Mouse (Mus musculus) liver, embryonic 16.5 days (tissue): ENCODE measurements around the gene Arl1. TPM values are rescaled to one million over a fixed set of nuclear protein-coding genes. Genes with fewer than 3 reads are reported as not detected.
"Not testable (repeated sequence)": the region's sequence is repeated elsewhere in the genome, so short reads cannot be mapped to it uniquely, and the experiment has no call there.

Source experiments
- ATAC-seq: fragments of 200-750 bp; cut with Nextera tagmentation; 2 replicates; pipeline ENCODE4 v1.8.0; 2017; ENCODE audit warnings: low read depth, mild to moderate bottlenecking, moderate number of reproducible peaks, moderate library complexity
- H3K27ac ChIP-seq: fragments of 300-500 bp; sonication (generic); 2 replicates; pipeline ENCODE4 v1.5.1; 2014; ENCODE audit warnings: mild to moderate bottlenecking, low read length
- H3K27me3 ChIP-seq: fragments of 300-500 bp; sonication (generic); 2 replicates; pipeline ENCODE4 v1.6.1; 2014; ENCODE audit warnings: low read depth, low read length, mixed read lengths; ENCODE audit not compliant: control insufficient read depth, insufficient read depth
- H3K36me3 ChIP-seq: fragments of 300-500 bp; sonication (generic); 2 replicates; pipeline ENCODE4 v1.6.1; 2014; ENCODE audit warnings: mild to moderate bottlenecking; ENCODE audit not compliant: control insufficient read depth, insufficient read depth
- H3K4me1 ChIP-seq: fragments of 300-500 bp; sonication (generic); 2 replicates; pipeline ENCODE4 v1.6.1; 2014; ENCODE audit warnings: low read depth, low read length, mixed read lengths; ENCODE audit not compliant: control insufficient read depth
- H3K4me2 ChIP-seq: fragments of 300-500 bp; sonication (generic); 2 replicates; pipeline ENCODE4 v1.6.1; 2014; ENCODE audit warnings: low read depth, low read length, mixed read lengths
- H3K4me3 ChIP-seq: fragments of 300-500 bp; sonication (generic); 2 replicates; pipeline ENCODE4 v1.5.1; 2014; ENCODE audit warnings: low read depth, mild to moderate bottlenecking, low read length
- H3K9ac ChIP-seq: fragments of 300-500 bp; sonication (generic); 2 replicates; pipeline ENCODE4 v1.6.1; 2014; ENCODE audit warnings: low read depth, low read length
- H3K9me3 ChIP-seq: fragments of 300-500 bp; sonication (generic); replicated peaks from 2 replicates; pipeline ENCODE4 v1.6.1; 2016; ENCODE audit warnings: low read length; ENCODE audit not compliant: control insufficient read depth
- WGBS: fragments of 180-500 bp; shearing (Covaris S2); extraction: QIAGEN DNeasy Blood & Tissue Kit; methylation state at CpG from one replicate; pipeline ENCODE4 v1.1.7; 2014; ENCODE audit not compliant: insufficient replicate concordance; 5-methylcytosine and 5-hydroxymethylcytosine counted together
- polyA plus RNA-seq: library from polyadenylated mRNA; unstranded; fragments of >200 nt; fragmentation: Nextera tagmentation; extraction: Ambion mirVana; gene quantifications from 2 replicates; pipeline ENCODE4 v1.2.1, GENCODE M21; 2015

The Arl1 gene
- polyA plus RNA-seq, 1 experiment from 2014 or later: 56.4 TPM

DNA sequence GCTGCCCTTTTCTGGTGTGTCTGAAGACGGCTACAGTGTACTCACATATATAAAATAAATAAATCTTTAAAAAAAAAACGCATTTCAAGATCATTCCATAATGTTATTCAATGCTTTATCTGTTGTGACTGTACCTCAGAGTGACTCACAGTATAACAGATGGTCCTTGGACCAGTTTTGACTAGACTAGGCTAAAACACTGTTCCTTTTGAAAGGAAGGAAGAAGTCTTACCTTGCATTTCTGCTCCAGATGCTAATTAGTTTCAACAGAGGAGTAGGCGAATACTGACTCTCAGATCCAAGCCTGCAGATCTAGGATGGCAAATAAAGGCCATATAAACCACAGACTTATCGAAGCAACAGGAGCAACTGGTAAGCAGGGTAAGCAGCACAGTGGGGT lies 50.1 kb downstream of the Arl1 start:
- H3K36me3 ChIP-seq: no peaks in the 10 kb centered on the region; the same call in 1 of the 2 replicates
- no peak for ATAC-seq
- 64% methylated on average over 4 of the region's 4 CpGs for WGBS
- H3K9ac ChIP-seq: no peak overlapping the region
- no peak overlapping the region for H3K27ac ChIP-seq
- no peaks in the 10 kb centered on the region for H3K9me3 ChIP-seq
- H3K4me1 ChIP-seq: no peaks in the 10 kb centered on the region
- H3K4me3 ChIP-seq: no peak overlapping the region
- H3K27me3 ChIP-seq: no peaks in the 10 kb centered on the region
- H3K4me2 ChIP-seq: no peak overlapping the region

DNA sequence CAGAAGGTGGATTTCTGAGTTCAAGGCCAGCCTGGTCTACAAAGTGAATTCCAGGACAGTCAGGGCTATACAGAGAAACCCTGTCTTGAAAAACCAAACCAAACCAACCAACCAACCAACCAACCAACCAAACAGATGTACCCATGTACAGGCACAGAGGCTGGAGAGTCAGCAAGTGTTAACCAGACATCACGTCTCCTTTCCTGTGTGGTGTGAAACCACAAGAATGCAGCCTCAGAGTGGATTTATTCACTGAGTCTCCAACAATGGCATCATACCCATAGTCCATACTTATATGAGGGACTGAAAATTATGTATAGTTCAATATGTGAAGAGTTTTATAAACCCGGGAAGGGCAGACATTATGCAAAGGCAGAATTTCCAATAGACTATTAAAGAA lies 52.5 kb downstream of the Arl1 start:
- H3K9me3 ChIP-seq, H3K4me1 ChIP-seq, H3K27me3 ChIP-seq, ATAC-seq, H3K27ac ChIP-seq, H3K9ac ChIP-seq, H3K36me3 ChIP-seq, H3K4me3 ChIP-seq, H3K4me2 ChIP-seq: not testable (repeated sequence)
- 60% methylated on average over 2 of the region's 2 CpGs for WGBS

DNA sequence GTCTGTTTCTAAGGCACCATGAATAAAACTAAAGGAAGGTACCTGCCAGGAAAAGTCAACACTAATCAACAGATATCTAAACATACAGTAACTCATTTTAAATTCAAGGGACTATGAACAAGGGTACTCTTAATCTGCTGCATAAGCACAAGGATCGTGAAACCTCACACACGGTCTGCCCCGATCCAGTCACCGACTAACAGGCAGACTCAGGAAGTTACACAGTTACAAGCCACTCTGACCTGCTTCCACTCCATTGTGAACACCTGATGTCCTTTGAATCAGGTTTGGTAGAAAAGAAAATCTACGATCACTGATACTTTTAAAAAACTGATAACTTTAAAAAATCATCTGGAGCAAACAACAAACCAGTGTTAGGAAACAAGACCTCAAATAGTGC lies 53.3 kb downstream of the Arl1 start:
- Histone ChIP-seq H3K27ac (no peak overlapping the region), H3K4me3 (no peak overlapping the region), H3K4me2 (no peak overlapping the region), H3K36me3 (no peaks in the 10 kb centered on the region; the same call in none of the 2 replicates), H3K9me3 (no peaks in the 10 kb centered on the region), H3K27me3 (no peaks in the 10 kb centered on the region), H3K4me1 (no peaks in the 10 kb centered on the region), H3K9ac (no peak overlapping the region)
- no peak for ATAC-seq
- WGBS: 81% methylated on average over 5 of the region's 5 CpGs

DNA sequence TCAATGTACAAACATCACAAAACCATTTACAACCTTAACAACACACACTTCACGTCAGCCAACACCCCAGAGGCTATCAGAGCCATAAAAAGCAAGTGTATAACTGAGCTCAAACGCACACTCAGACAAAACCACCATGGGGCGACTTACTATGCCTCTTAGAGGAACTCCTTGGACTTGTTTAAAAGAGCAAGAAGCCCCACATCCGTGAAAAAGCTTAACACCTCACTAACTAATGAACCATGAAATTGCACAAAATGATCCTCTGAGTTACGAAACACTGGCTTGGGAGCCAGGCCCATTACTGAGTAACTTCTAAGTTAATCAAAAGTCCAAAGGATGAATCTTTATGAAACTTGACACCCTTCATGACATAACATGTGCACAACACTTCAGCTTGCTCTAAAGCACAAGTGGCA lies 53.9 kb downstream of the Arl1 start:
- ATAC-seq: no peak

DNA sequence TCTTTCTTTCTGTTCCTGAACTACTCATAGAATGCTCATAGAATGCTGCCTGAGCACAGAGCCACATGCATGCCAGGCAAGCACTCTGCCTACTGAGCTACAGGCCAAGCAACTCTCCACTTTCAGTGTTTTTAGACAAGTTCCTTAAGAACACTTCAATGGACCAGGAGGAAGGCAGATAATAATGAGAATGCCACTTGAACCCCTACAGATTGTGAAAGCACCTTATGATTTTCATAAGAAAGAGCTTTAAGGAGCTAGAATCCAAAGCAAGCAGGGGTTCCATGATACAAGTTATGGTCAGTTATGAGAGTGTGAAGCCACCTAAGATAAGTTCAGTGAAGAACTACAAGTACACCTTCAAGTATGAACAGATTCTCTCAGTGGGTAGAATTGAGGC lies 63.0 kb downstream of the Arl1 start:
- Histone ChIP-seq H3K27me3 (no peaks in the 10 kb centered on the region), H3K4me2 (no peak overlapping the region), H3K4me3 (no peak overlapping the region), H3K9ac (no peak overlapping the region), H3K4me1 (no peaks in the 10 kb centered on the region), H3K27ac (no peak overlapping the region), H3K9me3 (no peaks in the 10 kb centered on the region), H3K36me3 (no peaks in the 10 kb centered on the region)
- ATAC-seq: no peak

More for the DNA sequence above, 53.9 kb downstream of the Arl1 start:
- 70% methylated on average over 5 of the region's 5 CpGs for WGBS
- H3K36me3 ChIP-seq: no peaks in the 10 kb centered on the region; the same call in none of the 2 replicates
- no peaks in the 10 kb centered on the region for H3K9me3 ChIP-seq
- no peaks in the 10 kb centered on the region for H3K4me1 ChIP-seq
- no peak overlapping the region for H3K4me3 ChIP-seq
- H3K27ac ChIP-seq: no peak overlapping the region
- no peak overlapping the region for H3K4me2 ChIP-seq
- H3K27me3 ChIP-seq: no peaks in the 10 kb centered on the region
- H3K9ac ChIP-seq: no peak overlapping the region

Other genes with a start within 250 kb of the Arl1 start
- 2.5 and 2.6 TPM in 2 replicates for gene Chpt1, start 226.8 kb upstream of the Arl1 start, polyA plus RNA-seq
- gene Mybpc1, start 125.7 kb upstream of the Arl1 start, polyA plus RNA-seq: 8.1 and 17.9 TPM in 2 replicates
- gene Spic, start 45.8 kb upstream of the Arl1 start, polyA plus RNA-seq: 11.8 and 13.4 TPM in 2 replicates
- gene Utp20, start 95.9 kb downstream of the Arl1 start, polyA plus RNA-seq: 4.5 and 4.7 TPM in 2 replicates
- 0.02 TPM in 1 of 2 replicates, not detected in the other for gene Slc5a8, start 155.1 kb downstream of the Arl1 start, polyA plus RNA-seq